Mouse (Mus musculus) 3T3-L1 (cell line): ENCODE results near the gene Fam198a.
A peak's percentile ranks its signal among the peaks of the same experiment; 100 is the strongest.
"Not testable (repeated sequence)": the region's sequence is repeated elsewhere in the genome, so short reads cannot be mapped to it uniquely, and the experiment has no call there.

Source experiments
- DNase-seq: peaks from one replicate; pipeline ENCODE4 v3.0.0-alpha.2; 2015; ENCODE audit warnings: low read depth, low spot score

Gene Fam198a

DNA sequence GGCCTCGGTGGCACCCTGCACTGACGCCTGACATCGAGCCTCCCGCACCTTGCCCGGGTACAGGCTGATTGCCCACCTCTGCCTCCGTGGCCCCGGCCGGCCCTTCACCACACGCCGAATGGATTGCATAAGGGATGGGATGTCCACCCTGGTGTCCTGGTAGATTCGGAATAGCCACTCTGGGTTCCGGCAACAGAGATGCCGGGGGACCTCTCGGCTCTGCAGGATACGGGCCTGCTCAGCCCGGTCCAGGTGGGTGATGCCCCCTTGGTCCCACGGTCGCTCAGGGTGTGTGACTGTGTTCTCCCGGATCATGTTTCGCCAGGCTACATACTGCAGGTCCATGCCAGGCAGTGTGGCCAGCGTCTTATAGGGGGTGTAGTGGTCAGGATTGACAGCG, 31.4 kb downstream of the Fam198a start:
- no peak for DNase-seq

DNA sequence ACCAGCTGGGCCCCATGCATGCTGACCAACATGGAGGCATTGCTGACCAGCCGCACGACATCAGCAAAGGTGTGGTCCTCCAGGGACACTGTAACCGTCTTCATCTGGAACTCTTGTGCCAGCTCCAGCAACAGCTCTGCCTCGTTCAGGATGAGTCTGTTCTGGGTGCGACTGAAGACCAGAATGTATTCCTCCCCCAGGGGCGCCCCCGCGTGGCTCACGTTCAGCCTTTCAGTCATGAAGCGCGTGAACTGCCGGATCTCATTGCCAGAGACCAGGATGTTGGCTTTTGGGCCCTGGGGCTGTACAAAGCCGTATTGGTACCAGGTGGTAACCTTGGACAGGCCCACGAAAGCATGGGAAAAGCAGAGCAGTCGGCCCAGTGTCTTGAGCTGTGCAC, 31.9 kb downstream of the Fam198a start:
- DNase-seq, result no peak

DNA sequence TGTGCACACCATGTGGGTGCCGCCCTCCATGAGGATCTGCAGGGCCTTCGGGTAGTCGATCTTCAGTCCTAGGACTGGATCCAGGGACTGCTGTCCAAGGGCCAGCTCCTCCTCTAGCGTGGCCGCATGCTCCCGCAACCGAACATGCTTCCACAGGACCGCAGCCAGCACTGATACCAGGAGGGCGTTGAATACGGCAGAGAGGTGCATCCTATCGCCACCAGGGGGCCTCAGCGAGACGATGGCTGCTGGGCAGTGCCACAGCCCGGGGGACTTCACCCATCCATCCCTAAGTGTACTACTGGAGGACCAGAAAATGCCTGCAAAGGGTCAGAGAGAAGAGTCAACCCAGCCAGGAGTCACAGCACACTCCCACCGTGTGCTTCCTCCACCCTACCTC, 32.7 kb downstream of the Fam198a start:
- DNase-seq, result peak; percentile 42

DNA sequence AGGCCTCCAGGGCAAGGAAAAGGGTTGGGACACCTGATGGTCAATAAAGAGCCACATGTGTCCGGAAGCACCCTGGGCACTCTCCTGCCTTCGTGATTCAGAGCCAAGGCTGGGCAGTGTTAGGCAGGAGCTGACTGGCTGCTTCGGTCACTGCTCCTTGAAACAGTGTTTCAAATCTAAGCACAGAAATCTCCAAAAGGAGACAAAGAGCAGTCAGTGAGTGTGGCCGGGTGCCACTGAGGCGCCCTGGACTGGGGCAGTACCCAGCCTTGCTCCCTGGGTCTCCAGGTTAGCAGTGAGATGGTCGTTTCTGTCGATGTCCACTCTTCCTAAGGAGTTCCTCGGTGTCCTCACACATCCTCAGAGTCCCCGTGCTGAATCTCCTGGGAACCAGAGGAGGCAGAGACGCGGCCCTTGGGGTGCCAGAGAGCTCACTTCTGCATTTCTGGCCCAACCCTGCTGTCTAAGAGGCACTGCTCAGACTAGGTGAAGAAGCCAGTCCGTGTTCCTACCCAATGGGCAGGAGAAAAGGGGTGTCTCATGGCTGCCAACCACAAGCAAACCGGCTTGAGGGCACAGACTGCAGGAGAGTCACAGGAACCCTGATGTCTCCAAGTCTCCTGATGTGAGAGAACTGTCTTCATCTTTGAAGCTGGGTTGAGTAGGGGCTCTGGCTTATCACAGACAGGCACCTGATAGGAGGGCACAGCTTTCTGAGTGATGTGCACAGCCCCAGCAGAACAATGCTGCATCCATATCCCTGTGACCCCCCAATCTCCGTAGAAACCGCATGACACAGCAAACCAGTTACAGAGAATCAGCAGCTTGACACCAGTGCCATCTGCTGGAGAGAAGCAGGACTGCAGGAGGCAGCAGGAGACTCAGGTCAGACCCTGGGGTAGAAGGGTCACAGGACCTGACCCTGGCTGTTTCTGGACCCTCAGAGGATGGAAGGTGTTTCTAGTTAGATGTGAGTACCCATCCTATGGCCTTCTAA, 34.0 kb downstream of the Fam198a start:
- peak; percentile 82 for DNase-seq

DNA sequence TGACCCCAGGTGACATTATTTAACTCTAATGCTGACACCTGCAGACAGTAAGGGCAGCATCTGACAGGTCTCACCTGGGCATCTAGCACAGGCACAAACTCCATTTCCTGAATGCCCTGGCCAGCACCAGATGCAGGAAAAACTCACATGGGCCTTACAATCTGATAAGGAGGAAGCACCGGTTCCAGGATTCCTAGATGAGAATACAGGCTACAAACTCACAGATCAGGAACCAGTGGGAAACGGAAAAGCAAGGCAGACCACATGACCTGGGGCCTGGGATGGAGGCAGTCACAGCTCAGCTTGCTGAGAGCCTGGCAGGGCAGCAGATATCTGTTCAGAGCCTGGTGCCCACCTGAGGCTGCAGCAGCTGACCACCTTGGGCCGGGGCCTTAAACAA, 38.1 kb downstream of the Fam198a start:
- no peak for DNase-seq

DNA sequence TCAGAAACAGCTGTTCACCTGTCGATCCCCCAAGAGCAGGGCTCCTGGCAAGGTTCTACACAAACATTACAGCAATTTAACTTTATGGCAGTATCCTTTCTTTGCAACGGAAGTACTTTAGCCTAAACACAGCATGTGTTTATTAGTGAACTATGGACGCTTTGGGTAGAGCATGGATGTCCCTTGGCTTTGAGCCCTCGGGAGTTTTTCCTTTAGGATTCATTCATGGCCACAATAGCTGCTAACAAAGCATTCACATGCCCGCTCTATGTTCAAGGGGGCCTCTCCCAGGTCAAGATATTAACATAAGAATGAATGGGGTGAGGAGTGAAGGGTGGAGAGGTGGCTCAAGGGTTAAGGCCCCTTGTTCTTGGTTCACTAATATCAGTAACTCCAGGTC, 38.7 kb downstream of the Fam198a start:
- DNase-seq, result no peak

DNA sequence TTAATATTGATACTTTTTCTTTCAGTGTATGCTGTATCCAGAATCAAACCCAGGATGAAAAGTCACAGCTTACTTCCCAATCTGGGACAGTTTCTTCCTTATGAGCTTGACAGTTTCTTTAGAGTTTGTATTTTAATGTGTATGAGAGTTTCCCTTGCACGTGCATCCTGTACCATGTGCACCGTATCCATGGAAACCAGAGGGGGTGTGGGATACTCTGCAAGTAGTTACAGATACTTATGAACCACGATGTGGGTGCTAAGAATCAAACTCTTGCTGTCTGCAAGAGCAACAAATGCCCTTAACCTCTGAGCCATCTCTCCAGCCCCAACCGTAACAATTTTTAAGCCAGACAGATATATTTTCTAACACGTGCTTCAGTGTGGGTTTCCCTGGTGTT, 40.3 kb downstream of the Fam198a start:
- no peak for DNase-seq

DNA sequence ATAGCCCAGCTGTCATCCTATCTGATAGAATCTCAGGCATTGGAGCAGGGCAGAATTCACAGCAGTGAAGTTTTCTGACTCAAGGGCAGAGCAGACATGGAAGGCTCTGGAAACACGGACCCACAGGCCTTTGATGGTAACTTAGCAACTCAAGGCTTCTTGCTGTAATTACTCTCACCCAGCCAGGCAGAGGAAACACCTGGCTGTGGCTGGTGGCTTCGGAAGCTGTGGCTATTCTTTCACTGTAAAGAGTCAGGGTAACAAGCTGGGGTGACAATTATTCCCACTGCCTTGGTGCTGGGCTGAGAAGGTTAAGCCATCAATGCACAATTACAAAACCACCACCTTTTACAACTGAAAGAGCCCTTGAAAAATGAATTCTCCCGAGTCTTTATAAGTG, 42.3 kb downstream of the Fam198a start:
- DNase-seq, result no peak

DNA sequence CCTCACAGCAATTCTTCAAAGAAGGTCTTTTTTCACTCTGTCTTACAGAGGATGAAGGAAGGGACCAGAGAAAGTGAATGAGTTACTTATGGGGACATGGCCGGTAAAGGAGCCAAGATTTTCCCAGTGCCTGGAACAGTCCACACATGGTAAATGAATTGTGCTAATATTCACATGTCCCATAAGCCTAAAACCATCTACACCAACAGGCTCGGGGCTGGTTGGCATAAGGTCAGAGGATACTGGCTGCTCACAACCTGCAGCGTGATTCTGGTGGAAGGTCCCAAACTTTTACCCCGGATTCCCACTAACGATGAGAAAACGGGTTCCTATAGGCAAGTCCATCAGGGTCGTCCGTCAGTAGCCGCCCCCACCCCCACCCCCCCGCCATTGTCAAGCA, 44.3 kb downstream of the Fam198a start:
- DNase-seq, result no peak

DNA sequence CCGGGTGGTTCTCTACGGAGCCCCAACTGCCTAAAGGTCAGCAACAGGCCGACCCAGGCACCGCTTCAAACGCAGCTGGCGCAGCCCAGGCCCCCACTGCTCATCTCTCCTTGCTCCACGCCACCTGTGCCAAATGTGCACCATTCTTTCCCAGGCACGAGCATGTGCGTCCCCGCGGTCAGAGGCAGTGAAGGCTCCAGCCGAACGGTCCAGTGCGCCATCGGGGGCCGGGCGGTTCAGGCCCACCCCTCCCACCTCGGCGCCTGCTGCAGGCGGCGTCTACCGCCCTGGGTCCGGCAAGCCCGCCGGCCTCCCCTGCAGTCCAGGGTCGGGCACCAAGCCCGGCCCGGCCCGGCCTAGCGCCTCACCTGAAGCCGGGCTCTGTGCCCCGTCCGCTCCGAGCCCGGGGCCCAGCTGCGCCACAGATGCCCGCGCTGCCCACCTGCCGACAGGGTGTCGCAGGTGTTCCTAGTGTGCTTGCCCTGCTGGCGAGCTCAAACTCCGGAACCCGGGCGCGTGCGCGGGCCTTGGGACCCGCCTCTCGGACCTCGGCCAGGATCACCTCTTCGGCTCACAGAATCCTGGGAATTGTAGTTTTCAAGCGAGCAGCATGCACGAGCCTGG, 44.8 kb downstream of the Fam198a start:
- peak; percentile 76 for DNase-seq

DNA sequence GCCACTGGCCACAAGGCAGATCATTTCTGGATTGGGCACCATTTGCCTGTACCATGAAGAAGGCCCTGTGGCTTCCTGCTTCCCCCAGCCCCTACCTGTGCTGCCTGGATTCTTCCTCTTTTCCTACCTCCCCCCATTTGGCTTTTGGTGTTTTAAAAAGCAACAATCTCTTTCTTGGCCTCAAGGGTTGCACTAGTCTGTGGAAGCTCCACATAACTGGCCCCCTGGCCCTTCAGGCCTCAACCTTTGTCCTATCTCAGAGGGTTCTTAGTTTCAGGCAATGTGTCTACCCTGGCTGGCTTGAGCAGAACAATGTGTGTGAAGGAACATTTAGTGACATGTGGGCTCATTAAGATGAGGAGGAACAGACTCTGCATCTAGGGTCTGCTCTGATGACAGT, 46.2 kb downstream of the Fam198a start, which contains the start of gene Pomgnt2:
Gene Pomgnt2 (minus strand): TSS at position 101 of the 400 bp plus-strand sequence.
- no peak for DNase-seq

DNA sequence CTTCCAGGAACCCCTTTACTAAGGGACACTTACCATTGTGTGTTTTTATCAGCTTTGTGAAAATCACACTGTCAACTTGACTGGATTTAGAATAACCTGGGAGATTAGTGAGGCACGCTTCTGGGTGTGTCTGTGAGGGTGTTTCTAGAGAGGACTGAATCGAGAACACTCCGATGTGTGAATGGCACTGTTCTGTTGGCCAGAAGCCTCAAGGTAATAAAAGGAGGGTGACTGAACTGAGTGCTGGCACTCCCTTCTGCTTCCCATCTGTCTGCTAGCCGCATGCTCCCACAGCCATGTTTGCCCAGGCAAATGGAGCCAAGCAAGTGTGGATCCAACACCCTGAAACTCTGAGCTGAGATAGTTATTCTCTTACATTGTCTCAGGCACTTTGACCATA, 47.2 kb downstream of the Fam198a start:
- DNase-seq, result no peak

DNA sequence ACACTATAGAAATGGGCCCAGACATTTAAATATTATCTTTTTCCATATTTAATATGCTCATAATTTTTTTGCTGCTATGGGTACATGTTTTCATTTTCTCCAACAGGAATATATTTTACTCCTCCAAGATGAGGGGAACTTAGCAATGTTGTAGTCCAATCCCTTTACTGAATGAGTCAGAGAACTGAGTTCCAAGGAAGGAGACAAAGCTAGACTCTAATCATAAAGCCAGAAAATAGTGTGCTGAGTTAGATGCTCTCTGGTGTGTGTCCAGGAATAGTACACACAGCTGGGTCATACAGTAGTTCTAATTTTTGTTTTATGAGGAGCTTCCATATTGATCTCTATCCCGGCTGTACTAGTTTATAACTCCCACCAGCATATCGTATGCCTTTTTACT, 55.4 kb downstream of the Fam198a start:
- DNase-seq, result no peak

DNA sequence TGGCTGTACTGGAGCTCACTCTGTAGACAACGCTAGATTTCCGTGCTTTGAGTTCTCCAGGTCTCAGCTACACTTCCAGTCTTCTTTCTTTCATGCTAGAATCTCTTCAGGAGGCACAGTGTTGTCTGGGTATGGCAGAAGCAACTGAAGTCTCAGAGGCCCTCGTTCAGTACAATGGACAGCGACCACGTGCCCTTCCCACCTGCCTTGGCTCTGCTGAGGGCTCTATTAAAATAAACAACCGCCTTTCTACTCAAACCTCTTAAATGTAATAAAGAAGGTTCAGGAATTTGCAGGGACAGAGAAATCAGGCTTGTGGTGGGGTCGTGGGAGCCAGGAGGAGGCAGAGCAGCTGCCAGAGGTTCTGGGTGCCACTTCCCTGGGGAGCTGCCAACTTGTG, 55.8 kb downstream of the Fam198a start:
- peak; percentile 52 for DNase-seq

DNA sequence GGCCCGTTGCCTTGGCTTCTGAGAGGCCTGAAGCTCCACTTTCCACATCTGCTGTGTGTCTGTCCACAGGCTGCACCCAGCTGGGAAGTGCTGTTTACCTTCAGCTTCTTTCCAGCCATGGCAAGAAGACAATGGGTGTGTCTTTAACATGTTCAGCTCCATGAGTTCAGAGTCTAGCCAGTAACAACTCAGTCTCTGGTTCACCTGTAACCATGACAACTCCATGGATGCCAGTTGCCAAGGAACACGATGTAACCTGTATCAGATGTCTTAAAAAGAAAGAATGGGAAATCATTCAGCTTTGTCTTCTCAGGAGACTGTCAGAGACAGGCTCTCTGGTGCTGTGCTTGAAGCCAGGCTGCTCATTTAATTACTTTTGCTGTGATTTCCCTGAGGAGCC, 58.1 kb downstream of the Fam198a start:
- DNase-seq, result no peak

DNA sequence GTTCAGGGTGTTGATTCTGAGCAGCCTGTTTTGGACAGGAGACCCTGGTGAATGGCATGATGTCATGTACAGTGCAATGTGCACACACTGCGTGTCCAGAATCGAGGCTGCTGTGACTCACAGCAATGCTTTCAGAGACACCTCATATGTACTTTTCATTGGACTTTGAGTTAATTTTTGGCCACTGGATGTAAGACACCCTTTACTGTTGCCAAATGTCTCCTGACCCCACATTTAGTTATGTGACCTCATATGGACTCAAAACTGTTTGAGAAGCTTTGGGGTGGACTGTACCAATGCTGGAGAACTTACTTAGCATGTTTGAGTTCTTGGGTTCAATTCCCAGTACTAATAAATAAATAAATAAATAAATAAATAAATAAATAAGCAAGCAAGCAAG, 60.0 kb downstream of the Fam198a start:
- DNase-seq, result no peak

DNA sequence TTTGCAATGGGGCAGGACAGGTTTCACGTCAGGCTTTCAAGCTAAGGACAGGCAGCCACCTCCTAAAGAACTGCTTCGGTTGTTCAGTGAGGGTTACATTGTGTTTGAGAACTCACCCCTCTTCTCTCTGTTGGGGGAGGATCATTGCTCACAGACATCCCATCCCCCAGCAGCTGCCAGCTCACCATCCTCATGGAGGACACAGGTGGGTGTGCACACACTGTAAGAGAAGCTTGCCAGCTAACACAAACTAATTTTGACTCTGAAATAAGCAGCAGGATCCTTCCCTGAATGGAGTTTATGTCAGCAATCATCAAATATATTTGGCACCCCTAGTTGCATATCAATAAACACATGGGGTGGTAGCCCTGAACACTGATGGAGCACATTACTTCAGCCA, 62.0 kb downstream of the Fam198a start:
- DNase-seq, result no peak

DNA sequence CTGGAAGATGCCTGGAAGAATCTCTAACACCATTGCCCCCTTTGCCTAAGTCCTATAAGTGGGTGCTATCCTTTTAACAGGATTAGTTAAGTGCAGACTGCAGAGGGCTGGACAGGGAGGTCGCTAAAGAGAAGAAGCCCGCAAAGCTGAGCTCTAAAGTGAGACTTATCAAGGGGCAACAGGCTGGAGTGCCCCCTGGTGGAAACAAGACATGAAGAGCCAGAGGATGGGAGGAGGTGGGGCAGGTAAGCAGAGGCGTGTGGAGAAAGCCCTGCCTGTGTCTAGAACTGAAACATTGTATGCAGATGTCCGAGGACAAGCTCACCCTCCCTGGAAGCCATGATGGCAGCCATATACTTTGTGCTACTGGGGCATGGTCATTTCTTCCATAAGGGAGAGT, 62.8 kb downstream of the Fam198a start:
- no peak for DNase-seq

DNA sequence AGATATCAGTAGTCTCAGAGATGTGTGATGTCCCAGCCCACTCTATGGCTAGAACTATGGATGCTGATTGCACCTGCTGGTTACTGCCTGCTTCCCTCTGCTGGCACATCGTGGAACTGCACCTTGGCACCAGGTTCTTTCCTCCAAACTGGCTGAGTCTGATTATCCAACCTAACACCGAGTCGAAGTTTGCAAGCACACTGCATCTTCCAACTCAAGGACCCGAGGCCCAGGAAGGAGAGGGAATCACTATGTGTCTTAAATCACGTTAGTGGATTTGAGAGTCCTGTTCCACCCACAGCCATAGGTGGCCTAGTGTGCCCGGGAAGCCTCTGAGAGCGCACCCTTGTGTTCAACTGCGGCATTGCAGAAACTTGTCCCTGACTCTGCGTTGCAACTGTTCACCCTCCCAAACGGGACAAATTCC, 63.5 kb downstream of the Fam198a start:
- DNase-seq, result peak; percentile 72

DNA sequence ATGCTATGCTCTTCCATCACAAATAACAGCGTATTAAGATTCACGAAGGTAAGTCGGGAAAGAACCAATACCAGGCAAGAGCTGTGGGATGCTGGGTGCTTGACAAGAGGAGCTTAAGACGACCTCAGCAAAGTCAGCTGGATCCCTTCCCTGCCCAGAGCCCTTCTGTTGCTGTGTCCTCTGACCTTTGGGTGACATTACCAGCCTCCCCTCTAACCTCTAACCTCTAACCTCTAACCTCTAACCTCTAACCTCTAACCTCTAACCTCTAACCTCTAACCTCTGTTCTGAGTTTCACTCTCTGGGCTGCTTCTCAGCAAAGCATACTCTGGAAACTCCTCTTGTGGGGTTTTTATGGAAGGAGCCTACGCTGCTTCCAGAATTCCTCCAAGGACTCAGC, 67.3 kb downstream of the Fam198a start:
- DNase-seq, result no peak

DNA sequence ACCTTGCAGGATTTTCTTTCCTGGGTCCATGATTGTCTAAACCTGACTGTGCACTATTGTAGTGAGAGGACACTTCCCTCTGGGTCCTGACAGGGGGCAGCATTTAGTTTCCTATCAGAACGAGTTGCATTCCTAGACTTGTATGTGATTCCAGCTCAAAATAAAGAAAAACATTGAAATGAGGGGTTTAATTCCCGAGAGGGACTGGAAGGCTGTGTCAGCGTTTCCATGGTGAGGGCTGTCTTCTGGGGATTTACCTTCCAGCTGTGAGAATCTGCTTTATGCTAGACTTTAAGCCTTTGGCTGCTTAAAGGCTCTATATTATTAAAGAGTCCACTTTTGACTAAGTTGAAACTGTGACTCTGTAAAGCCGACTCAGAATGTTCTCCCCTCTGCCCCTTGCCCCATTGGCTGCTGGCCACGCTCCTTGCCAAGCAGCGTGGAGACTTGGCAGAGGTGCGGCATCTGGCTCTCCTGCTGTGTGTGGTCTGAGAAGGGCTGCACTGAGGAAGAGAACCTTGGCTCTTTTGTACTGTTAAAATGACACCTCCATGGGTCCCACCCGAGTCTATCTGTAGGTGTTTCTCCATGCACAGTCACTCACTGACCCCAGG, 68.1 kb downstream of the Fam198a start:
- DNase-seq, result peak; percentile 88

DNA sequence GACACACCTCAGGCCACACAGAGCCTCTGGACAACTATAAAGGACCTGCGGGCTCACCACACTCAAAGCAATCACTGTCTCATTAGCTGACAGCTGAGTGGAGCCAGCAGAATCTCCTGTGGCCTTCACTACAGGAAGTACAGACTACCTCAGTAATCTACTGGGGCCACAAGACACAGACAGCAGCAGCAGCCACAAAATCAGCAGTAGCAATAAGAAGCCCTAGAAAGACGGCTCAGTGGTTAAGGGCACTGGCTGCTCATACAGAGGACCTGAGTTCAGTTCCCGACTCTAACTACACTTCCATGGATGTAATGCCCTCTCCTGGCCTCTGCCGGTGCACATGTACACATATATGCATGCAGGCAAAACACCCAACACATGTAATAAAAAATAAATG, 69.5 kb downstream of the Fam198a start:
- no peak for DNase-seq

DNA sequence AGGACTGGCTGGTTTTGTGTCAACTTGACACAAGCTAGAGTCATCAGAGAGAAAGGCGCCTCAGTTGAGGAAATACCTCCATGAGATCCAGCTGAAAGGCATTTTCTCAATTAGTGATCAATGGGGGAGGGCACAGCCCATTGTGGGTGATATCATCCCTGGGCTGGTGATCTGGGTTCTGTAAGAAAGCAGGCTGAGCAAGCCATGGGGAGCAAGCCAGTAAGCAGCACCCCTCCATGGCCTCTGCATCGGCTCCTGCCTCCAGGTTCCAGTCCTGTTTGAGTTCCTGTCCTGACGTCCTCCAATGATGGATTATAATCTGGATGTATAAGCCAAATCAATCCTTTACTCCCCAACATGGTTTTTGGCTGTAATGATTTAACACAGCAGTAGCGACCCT, 70.4 kb downstream of the Fam198a start:
- not testable (repeated sequence) for DNase-seq
